Mouse (Mus musculus) bone marrow, adult 2 months (tissue): Measurements from ENCODE around the gene Nufip2. TPM values are rescaled to one million over a fixed set of nuclear protein-coding genes. Genes with fewer than 3 reads are reported as not detected.
"Not testable (repeated sequence)": the region's sequence is repeated elsewhere in the genome, so short reads cannot be mapped to it uniquely, and the experiment has no call there.

Source experiments
- H3K27ac ChIP-seq: fragments of 200-500 bp; 2 replicates; pipeline ENCODE4 v1.5.1; 2012; ENCODE audit warnings: low read depth, mild to moderate bottlenecking, control low read depth, inconsistent platforms, low read length; ENCODE audit not compliant: control insufficient read depth, poor library complexity, insufficient read depth
- H3K4me1 ChIP-seq: fragments of 200-500 bp; 2 replicates; pipeline ENCODE4 v1.6.1; 2011; ENCODE audit warnings: low read length; ENCODE audit not compliant: control insufficient read depth, insufficient read depth
- H3K4me3 ChIP-seq: fragments of 200-500 bp; replicated peaks from 2 replicates; pipeline ENCODE3; 2011; ENCODE audit warnings: mild to moderate bottlenecking, low read depth, low read length, control low read depth; ENCODE audit not compliant: control insufficient read depth
- CTCF ChIP-seq: fragments of 200-500 bp; IDR thresholded peaks from 2 replicates; pipeline ENCODE4 v1.5.1; 2011; ENCODE audit warnings: low read length, control low read depth; ENCODE audit not compliant: control insufficient read depth, insufficient read depth
- POLR2A ChIP-seq: fragments of 200-500 bp; IDR thresholded peaks from 2 replicates; pipeline ENCODE4 v1.6.1; 2011; ENCODE audit warnings: low read depth, mild to moderate bottlenecking, control low read depth, low read length, borderline replicate concordance; ENCODE audit not compliant: control insufficient read depth
- WGBS: fragments of 180-500 bp; shearing (Covaris S2); methylation state at CpG from one replicate; pipeline ENCODE4 v1.1.7; 2018; 5-methylcytosine and 5-hydroxymethylcytosine counted together
- polyA plus RNA-seq: library from polyadenylated mRNA; stranded (reverse); fragments of >200 nt; gene quantifications from 2 replicates; pipeline ENCODE4 v1.2.4, GENCODE M21; 2011; ENCODE audit warnings: low replicate concordance; ENCODE audit not compliant: missing spikeins, insufficient read depth, insufficient read length

Nufip2 gene
- polyA plus RNA-seq, 1 experiment, result 22.5 TPM

GRCm38 (mm10) chr11:77738555-77738954 is 52.6 kb downstream of the Nufip2 start:
- H3K4me1 ChIP-seq, result no peaks in the 10 kb centered on the region
- H3K27ac ChIP-seq, result no peak overlapping the region
- H3K4me3 ChIP-seq, result no peak overlapping the region
- WGBS, result 86% methylated on average over 7 of the region's 7 CpGs
- TF ChIP-seq POLR2A, result no peak

- no peaks in the 10 kb centered on the region for H3K4me1 ChIP-seq
These were observed 58.0 kb downstream of the Nufip2 start for GRCm38 (mm10) chr11:77743966-77744365.

GRCm38 (mm10) chr11:77746652-77747051 is 60.7 kb downstream of the Nufip2 start:
- no peak overlapping the region for H3K27ac ChIP-seq
- 80% methylated on average over 4 of the region's 4 CpGs for WGBS
- no peaks in the 10 kb centered on the region for H3K4me1 ChIP-seq
- H3K4me3 ChIP-seq, result no peak overlapping the region
- no peak for TF ChIP-seq POLR2A
- no peak for TF ChIP-seq CTCF

More at GRCm38 (mm10) chr11:77743966-77744365, 58.0 kb downstream of the Nufip2 start:
- no peak overlapping the region for H3K27ac ChIP-seq
- TF ChIP-seq CTCF, result peak; percentile 46; the same call in 1 of the 2 replicates
- TF ChIP-seq POLR2A, result no peak
- H3K4me3 ChIP-seq, result no peak overlapping the region
- WGBS, result 19% methylated on average over 6 of the region's 6 CpGs

GRCm38 (mm10) chr11:77747103-77747502 is 61.1 kb downstream of the Nufip2 start:
- H3K27ac ChIP-seq, H3K4me3 ChIP-seq: not testable (repeated sequence)
- 84% methylated on average over 14 of the region's 15 CpGs for WGBS

GRCm38 (mm10) chr11:77748996-77749395 is 63.0 kb downstream of the Nufip2 start:
- Histone ChIP-seq H3K4me1 (no peaks in the 10 kb centered on the region), H3K4me3 (no peak overlapping the region), H3K27ac (no peak overlapping the region)
- TF ChIP-seq CTCF (no peak), POLR2A (no peak)
- 73% methylated on average over 5 of the region's 5 CpGs for WGBS

More at GRCm38 (mm10) chr11:77747103-77747502, 61.1 kb downstream of the Nufip2 start:
- H3K4me1 ChIP-seq, result not testable (repeated sequence)

- H3K4me3 ChIP-seq, result no peak overlapping the region
- H3K27ac ChIP-seq, result no peak overlapping the region
These were observed 66.6 kb downstream of the Nufip2 start for GRCm38 (mm10) chr11:77752525-77752924.

GRCm38 (mm10) chr11:77753469-77753868 is 67.5 kb downstream of the Nufip2 start:
- no peak overlapping the region for H3K4me3 ChIP-seq
- 65% methylated on average over 3 of the region's 3 CpGs for WGBS

More at GRCm38 (mm10) chr11:77752525-77752924, 66.6 kb downstream of the Nufip2 start:
- H3K4me1 ChIP-seq, result no peaks in the 10 kb centered on the region
- no peak for TF ChIP-seq POLR2A
- no peak for TF ChIP-seq CTCF
- WGBS, result 68% methylated on average over 5 of the region's 5 CpGs

GRCm38 (mm10) chr11:77760031-77760430 is 74.1 kb downstream of the Nufip2 start:
- H3K4me1 ChIP-seq, result peaks cover 2% of the 10 kb centered on the region; the same call in 1 of the 2 replicates
- 41% methylated on average over 4 of the region's 4 CpGs for WGBS

More at GRCm38 (mm10) chr11:77753469-77753868, 67.5 kb downstream of the Nufip2 start:
- no peaks in the 10 kb centered on the region for H3K4me1 ChIP-seq
- TF ChIP-seq POLR2A (no peak), CTCF (no peak)
- no peak overlapping the region for H3K27ac ChIP-seq

More at GRCm38 (mm10) chr11:77760031-77760430, 74.1 kb downstream of the Nufip2 start:
- no peak overlapping the region for H3K27ac ChIP-seq
- H3K4me3 ChIP-seq, result no peak overlapping the region
- TF ChIP-seq POLR2A (no peak), CTCF (no peak)
